Mouse (Mus musculus) ES-E14 (cell line): ENCODE results near the gene Magi2.

Source experiments
- CHD2 ChIP-seq: IDR thresholded peaks from 2 replicates; pipeline ENCODE4 v1.6.1; 2014; ENCODE audit warnings: mild to moderate bottlenecking, low read depth, low read length, inconsistent platforms
- MAFK ChIP-seq: IDR thresholded peaks from 2 replicates; pipeline ENCODE4 v1.6.1; 2014; ENCODE audit warnings: mild to moderate bottlenecking, low read depth, low read length, inconsistent platforms; ENCODE audit not compliant: insufficient read depth
- ZC3H11A ChIP-seq: IDR thresholded peaks from 2 replicates; pipeline ENCODE4 v1.6.1; 2012; ENCODE audit warnings: low read depth, mild to moderate bottlenecking, inconsistent platforms, low read length, borderline replicate concordance
- ZNF384 ChIP-seq: IDR thresholded peaks from 2 replicates; pipeline ENCODE4 v1.6.1; 2012; ENCODE audit warnings: low read depth, low read length, inconsistent platforms

DNA sequence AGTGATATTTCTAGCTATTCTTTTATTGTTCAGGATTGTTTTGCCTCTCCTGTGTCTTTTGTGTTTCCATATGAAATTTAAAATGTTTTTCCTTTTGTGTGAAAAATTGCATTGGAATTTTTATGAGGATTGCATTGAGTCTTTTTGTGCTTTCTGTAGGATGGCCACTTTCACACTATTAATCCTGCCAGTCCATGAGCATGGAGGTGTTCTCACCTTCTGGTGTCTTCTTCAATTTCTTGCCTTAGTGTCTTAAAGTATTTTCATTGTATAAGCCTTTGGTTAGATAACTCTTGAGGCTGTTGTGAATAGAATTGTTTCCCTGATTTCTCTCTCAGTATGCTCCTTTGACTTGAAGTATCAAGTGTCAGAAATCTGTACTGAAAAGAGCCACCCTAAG is 1296.9 kb downstream of the Magi2 start:
- TF ChIP-seq CHD2 (no peak), ZC3H11A (no peak), MAFK (no peak), ZNF384 (no peak)
